ENCODE assay signal across 8 mouse cellular contexts in the genomic region with DNA sequence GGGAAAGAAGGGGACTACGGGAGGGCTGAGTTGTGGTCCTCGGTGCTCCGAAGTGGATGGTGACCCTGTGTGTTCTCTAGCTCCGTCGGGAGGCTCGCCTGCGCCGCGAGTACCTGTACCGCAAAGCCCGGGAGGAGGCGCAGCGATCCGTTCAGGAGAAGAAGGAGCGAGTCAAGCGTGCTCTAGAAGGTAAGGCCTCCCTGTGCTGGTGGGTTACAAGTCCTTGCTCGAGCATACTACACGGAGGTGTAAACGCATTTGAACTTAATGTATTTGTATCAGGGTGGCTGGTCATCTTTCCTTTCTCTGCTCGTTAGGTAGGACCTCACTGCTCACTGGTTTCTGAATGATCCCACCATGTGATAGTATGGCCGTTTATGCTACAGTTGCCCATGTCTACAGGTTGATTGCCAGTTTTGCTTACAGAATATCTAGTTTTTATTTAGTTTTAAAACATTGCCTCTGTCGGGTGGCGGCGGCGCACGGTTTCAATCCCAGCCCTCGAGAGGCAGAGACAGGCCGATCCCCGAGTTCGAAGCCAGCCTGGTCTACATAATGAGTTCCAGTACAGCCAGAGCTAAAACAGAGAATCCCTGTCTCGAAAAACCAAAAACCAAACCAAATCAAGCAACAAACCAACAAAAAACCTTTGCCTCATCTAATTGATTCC. TPM values are rescaled to one million over a fixed set of nuclear protein-coding genes. Genes with fewer than 3 reads are reported as not detected.
DNase-seq lines count a peak whose midpoint lies in the region; ATAC-seq and TF ChIP-seq lines count a peak whose summit lies in the region.

No protein-coding gene starts in this region.

- peak overlapping the region; percentile 75 for H3K4me2 ChIP-seq in heart, embryonic 15.5 days
- H3K4me2 ChIP-seq in embryonic facial prominence, embryonic 14.5 days (ENCODE audit: low read depth, low read length): peak overlapping the region; percentile 68
- H3K4me2 ChIP-seq in neural tube, embryonic 12.5 days (replicated peaks): peak overlapping the region; percentile 74

- H3K36me3 ChIP-seq in heart, embryonic 15.5 days: peaks cover 33% of the 10 kb centered on the region
- H3K36me3 ChIP-seq in E14TG2a.4 (ENCODE audit: insufficient read depth, low read length): peaks cover 53% of the 10 kb centered on the region
- H3K36me3 ChIP-seq in embryonic facial prominence, embryonic 14.5 days (ENCODE audit: control insufficient read depth, insufficient read depth, low read length): peaks cover 32% of the 10 kb centered on the region
- peaks cover 48% of the 10 kb centered on the region for H3K36me3 ChIP-seq in limb, embryonic 10.5 days
- H3K36me3 ChIP-seq in neural tube, embryonic 12.5 days: peaks cover 26% of the 10 kb centered on the region

- H3K9me3 ChIP-seq in heart, embryonic 15.5 days (replicated peaks): no peaks in the 10 kb centered on the region
- no peaks in the 10 kb centered on the region for H3K9me3 ChIP-seq in E14TG2a.4 (ENCODE audit: low read length)
- no peaks in the 10 kb centered on the region for H3K9me3 ChIP-seq in embryonic facial prominence, embryonic 14.5 days (ENCODE audit: control insufficient read depth, low read length)
- H3K9me3 ChIP-seq in limb, embryonic 10.5 days (replicated peaks): no peaks in the 10 kb centered on the region
- no peaks in the 10 kb centered on the region for H3K9me3 ChIP-seq in neural tube, embryonic 12.5 days

- DNase-seq in heart, postnatal 4 days: no peak
- no peak for DNase-seq in embryonic facial prominence, embryonic 14.5 days (ENCODE audit: low spot score)
- peak; percentile 48 for DNase-seq in limb, embryonic 10.5 days (ENCODE audit: low spot score)
- DNase-seq in adrenal gland, postnatal 10 days: no peak
- no peak for DNase-seq in frontal cortex, adult 2 months (ENCODE audit: extremely low spot score in 1 of 2, low spot score in 1 of 2)

- peak overlapping the region; percentile 79 for H3K27ac ChIP-seq in heart, embryonic 15.5 days
- peak overlapping the region; percentile 57 for H3K27ac ChIP-seq in embryonic facial prominence, embryonic 14.5 days (replicated peaks; ENCODE audit: low read depth, low read length)
- H3K27ac ChIP-seq in limb, embryonic 10.5 days: peak overlapping the region; percentile 85
- H3K27ac ChIP-seq in neural tube, embryonic 12.5 days: no peak overlapping the region

- peak overlapping the region; percentile 70 for H3K9ac ChIP-seq in heart, embryonic 15.5 days
- peak overlapping the region; percentile 71 for H3K9ac ChIP-seq in embryonic facial prominence, embryonic 14.5 days (ENCODE audit: low read depth, low read length)
- H3K9ac ChIP-seq in neural tube, embryonic 12.5 days: peak overlapping the region; percentile 50

- H3K4me1 ChIP-seq in heart, embryonic 15.5 days (replicated peaks): peaks cover 18% of the 10 kb centered on the region
- H3K4me1 ChIP-seq in E14TG2a.4 (replicated peaks; ENCODE audit: low read depth, low read length): peaks cover 34% of the 10 kb centered on the region
- peaks cover 5% of the 10 kb centered on the region for H3K4me1 ChIP-seq in embryonic facial prominence, embryonic 14.5 days (ENCODE audit: control insufficient read depth, insufficient read depth, low read length)
- peaks cover 15% of the 10 kb centered on the region for H3K4me1 ChIP-seq in limb, embryonic 10.5 days
- H3K4me1 ChIP-seq in neural tube, embryonic 12.5 days: peaks cover 12% of the 10 kb centered on the region

- peak overlapping the region; percentile 72 for H3K4me3 ChIP-seq in heart, embryonic 15.5 days
- peak overlapping the region; percentile 96 for H3K4me3 ChIP-seq in E14TG2a.4 (replicated peaks; ENCODE audit: low read length)
- peak overlapping the region; percentile 66 for H3K4me3 ChIP-seq in embryonic facial prominence, embryonic 14.5 days (ENCODE audit: low read depth, low read length)
- peak overlapping the region; percentile 81 for H3K4me3 ChIP-seq in limb, embryonic 10.5 days
- peak overlapping the region; percentile 79 for H3K4me3 ChIP-seq in neural tube, embryonic 12.5 days

- H3K27me3 ChIP-seq in heart, embryonic 15.5 days: no peaks in the 10 kb centered on the region
- no peaks in the 10 kb centered on the region for H3K27me3 ChIP-seq in E14TG2a.4 (ENCODE audit: insufficient read depth, low read length)
- H3K27me3 ChIP-seq in embryonic facial prominence, embryonic 14.5 days (replicated peaks; ENCODE audit: control insufficient read depth, insufficient read depth, low read length): no peaks in the 10 kb centered on the region
- no peaks in the 10 kb centered on the region for H3K27me3 ChIP-seq in limb, embryonic 10.5 days (ENCODE audit: low read depth, poor library complexity, severe bottlenecking)
- H3K27me3 ChIP-seq in neural tube, embryonic 12.5 days (replicated peaks): no peaks in the 10 kb centered on the region

- 7% methylated on average over 31 of the region's 31 CpGs for WGBS in heart, embryonic 15.5 days
- 8% methylated on average over 25 of the region's 31 CpGs for WGBS in embryonic facial prominence, embryonic 14.5 days
- WGBS in limb, embryonic 10.5 days: 6% methylated on average over 31 of the region's 31 CpGs
- 7% methylated on average over 31 of the region's 31 CpGs for WGBS in neural tube, embryonic 12.5 days

- ATAC-seq in heart, embryonic 15.5 days (replicated peaks; ENCODE audit: insufficient number of reproducible peaks, insufficient read depth, low FRiP score, low read depth): peak; percentile 18
- ATAC-seq in embryonic facial prominence, embryonic 14.5 days (ENCODE audit: low read depth): peak; percentile 26
- ATAC-seq in neural tube, embryonic 12.5 days (ENCODE audit: low FRiP score, low read depth): peak; percentile 49

- no peak for TF ChIP-seq CTCF in E14TG2a.4 (conservative IDR thresholded peaks at IDR 0.05; ENCODE audit: low read length)

RNA-seq across cellular contexts. Expression of a gene that starts 0.4 kb away (rescaled TPM):
- polyA plus RNA-seq in heart, embryonic 15.5 days (2015; fragmentation: Nextera tagmentation; extraction: Ambion mirVana): 50.2 and 63.2 TPM in 2 replicates
- total RNA-seq in heart, postnatal 4 days (2021): 10 to 100 TPM; 43.4 to 46.3 TPM
- 71.5 and 74.6 TPM in 2 replicates for polyA plus RNA-seq in embryonic facial prominence, embryonic 14.5 days (2014; fragmentation: Nextera tagmentation; extraction: Ambion mirVana)
- polyA plus RNA-seq in limb, embryonic 10.5 days (2016; fragmentation: Nextera tagmentation; extraction: Ambion mirVana): 126 and 158 TPM in 2 replicates
- polyA plus RNA-seq in neural tube, embryonic 12.5 days (2016; fragmentation: Nextera tagmentation; extraction: Ambion mirVana): 77.3 and 80.3 TPM in 2 replicates
- 10 to 100 TPM; 50.7 to 60.9 TPM for total RNA-seq in adrenal gland, postnatal 10 days (2021)
- 23.0 and 26.8 TPM in 2 replicates for polyA plus RNA-seq in frontal cortex, adult 2 months (2012; rRNA removed)

RNA-seq across cellular contexts. Expression of a gene that starts 0.6 kb away (rescaled TPM):
- polyA plus RNA-seq in heart, embryonic 15.5 days (2015; fragmentation: Nextera tagmentation; extraction: Ambion mirVana): 41.4 and 44.3 TPM in 2 replicates
- 10 to 100 TPM; 16.4 to 19.9 TPM for total RNA-seq in heart, postnatal 4 days (2021)
- 49.1 and 53.0 TPM in 2 replicates for polyA plus RNA-seq in embryonic facial prominence, embryonic 14.5 days (2014; fragmentation: Nextera tagmentation; extraction: Ambion mirVana)
- 52.0 and 55.9 TPM in 2 replicates for polyA plus RNA-seq in limb, embryonic 10.5 days (2016; fragmentation: Nextera tagmentation; extraction: Ambion mirVana)
- polyA plus RNA-seq in neural tube, embryonic 12.5 days (2016; fragmentation: Nextera tagmentation; extraction: Ambion mirVana): 64.1 and 64.5 TPM in 2 replicates
- 10 to 100 TPM; 20.7 to 22.0 TPM for total RNA-seq in adrenal gland, postnatal 10 days (2021)
- polyA plus RNA-seq in frontal cortex, adult 2 months (2012; rRNA removed): 35.7 and 36.4 TPM in 2 replicates

RNA-seq across cellular contexts. Expression of a gene that starts 19.5 kb away (rescaled TPM):
- polyA plus RNA-seq in heart, embryonic 15.5 days (2015; fragmentation: Nextera tagmentation; extraction: Ambion mirVana): 12.0 and 17.9 TPM in 2 replicates
- 1 to 10 TPM; 7.8 to 9.3 TPM for total RNA-seq in heart, postnatal 4 days (2021)
- 18.1 and 19.4 TPM in 2 replicates for polyA plus RNA-seq in embryonic facial prominence, embryonic 14.5 days (2014; fragmentation: Nextera tagmentation; extraction: Ambion mirVana)
- polyA plus RNA-seq in limb, embryonic 10.5 days (2016; fragmentation: Nextera tagmentation; extraction: Ambion mirVana): 6.7 and 7.8 TPM in 2 replicates
- 5.2 and 7.7 TPM in 2 replicates for polyA plus RNA-seq in neural tube, embryonic 12.5 days (2016; fragmentation: Nextera tagmentation; extraction: Ambion mirVana)
- 10 to 100 TPM; 10.6 to 11.3 TPM for total RNA-seq in adrenal gland, postnatal 10 days (2021)
- polyA plus RNA-seq in frontal cortex, adult 2 months (2012; rRNA removed): 8.6 and 9.8 TPM in 2 replicates

RNA-seq across cellular contexts. Expression of a gene that starts 58.1 kb away (rescaled TPM):
- not detected in 2 replicates for polyA plus RNA-seq in heart, embryonic 15.5 days (2015; fragmentation: Nextera tagmentation; extraction: Ambion mirVana)
- total RNA-seq in heart, postnatal 4 days (2021): not detected
- not detected in 2 replicates for polyA plus RNA-seq in embryonic facial prominence, embryonic 14.5 days (2014; fragmentation: Nextera tagmentation; extraction: Ambion mirVana)
- polyA plus RNA-seq in limb, embryonic 10.5 days (2016; fragmentation: Nextera tagmentation; extraction: Ambion mirVana): not detected in 2 replicates
- polyA plus RNA-seq in neural tube, embryonic 12.5 days (2016; fragmentation: Nextera tagmentation; extraction: Ambion mirVana): not detected in 2 replicates
- total RNA-seq in adrenal gland, postnatal 10 days (2021): not detected
- polyA plus RNA-seq in frontal cortex, adult 2 months (2012; rRNA removed): not detected in 2 replicates
